Mouse (Mus musculus) CH12F3 (cell line): Measurements from ENCODE around the gene Gemin7.

ENCODE experiments used
- in situ Hi-C: fragments of 300-500 bp; cut with MboI; formaldehyde crosslinking; loops from 2 replicates; pipeline ENCODE4 v1.14.3; 2020; ENCODE audit warnings: low sequenced_read_pairs

The Gemin7 gene

DNA sequence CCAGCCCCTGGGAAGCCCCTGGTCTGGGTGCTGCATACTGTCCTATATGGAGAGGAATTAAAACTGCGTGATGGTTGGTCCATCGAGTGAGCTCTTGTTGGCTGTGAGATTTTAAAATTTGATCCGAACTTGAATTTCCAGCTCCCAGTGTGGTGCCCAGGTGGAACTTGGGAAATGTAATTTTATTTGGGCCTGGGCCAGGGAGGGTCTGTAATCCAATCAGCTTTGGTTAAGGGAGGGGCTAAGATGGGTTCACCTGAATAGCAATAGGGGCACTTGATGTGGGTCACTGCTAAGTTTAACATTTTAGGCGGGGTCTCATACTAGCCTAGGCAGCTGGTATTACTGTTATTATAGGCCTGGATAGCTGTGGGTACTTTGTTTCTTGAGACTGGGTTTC lies 1.0 kb upstream of the Gemin7 start:
- in situ Hi-C loops = no loop called here

DNA sequence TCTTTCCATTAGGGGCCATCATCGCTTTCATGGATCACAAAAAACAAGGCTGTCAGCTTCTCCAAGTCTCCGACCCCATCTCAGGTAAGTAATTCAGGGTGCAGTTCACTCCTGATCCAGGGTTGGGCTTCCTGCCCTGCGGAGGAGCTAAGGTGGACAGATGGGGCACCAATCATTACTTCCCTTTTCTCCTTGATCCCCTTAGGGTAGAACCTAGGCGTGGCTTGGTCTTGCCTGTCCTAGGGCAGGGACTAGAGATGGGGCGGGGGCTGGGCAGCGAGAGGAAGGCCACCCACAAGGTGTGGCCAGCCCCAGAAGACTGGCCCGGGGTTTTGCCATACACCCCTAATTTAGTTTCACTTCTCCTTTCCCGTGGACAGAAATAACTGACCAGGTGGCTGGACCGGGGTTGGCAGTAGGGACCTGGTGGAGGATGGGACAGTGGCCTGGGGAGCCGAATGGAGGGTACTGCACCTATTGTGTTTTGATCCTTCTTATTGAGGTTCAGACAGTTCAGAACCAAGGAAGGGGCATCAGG lies 551 bp upstream of the Gemin7 start:
- in situ Hi-C loops = no loop called here

DNA sequence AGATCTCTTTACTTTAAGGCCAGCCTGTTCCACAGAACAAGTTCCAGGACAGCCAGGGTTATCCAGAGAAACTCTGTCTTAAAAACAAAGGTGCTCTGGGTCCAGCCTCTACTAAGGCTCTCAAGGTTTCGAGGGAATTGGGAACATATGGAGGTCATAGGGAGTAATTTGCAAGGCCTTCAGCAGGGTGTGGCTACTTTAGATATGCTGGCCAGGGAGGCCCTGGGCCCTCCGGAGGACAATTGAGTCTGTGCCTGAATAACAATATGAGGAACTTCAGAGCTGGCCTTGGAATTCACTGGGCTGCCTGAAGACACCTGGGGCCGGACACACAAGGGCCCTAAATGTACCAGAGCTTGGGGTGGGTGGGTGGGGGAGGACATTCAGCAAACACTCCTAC lies 1.8 kb downstream of the Gemin7 start:
- in situ Hi-C loops = no loop called here

DNA sequence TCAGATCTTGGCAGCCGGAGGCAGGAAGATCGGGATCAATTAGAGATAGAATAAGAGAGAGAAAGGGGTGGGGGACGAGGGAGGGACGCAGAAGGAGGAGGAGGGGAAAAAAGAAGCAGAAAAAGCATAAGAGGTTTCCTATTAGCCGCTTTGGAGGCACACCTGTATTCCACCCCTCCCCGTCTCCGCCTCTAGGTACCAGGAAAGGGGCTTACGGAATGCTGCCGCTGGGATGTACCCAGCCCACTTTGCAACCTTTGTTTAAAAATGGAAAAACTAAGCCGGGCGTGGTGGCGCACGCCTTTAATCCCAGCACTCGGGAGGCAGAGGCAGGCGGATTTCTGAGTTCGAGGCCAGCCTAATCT lies 3.6 kb downstream of the Gemin7 start:
- in situ Hi-C loops = no loop called here

DNA sequence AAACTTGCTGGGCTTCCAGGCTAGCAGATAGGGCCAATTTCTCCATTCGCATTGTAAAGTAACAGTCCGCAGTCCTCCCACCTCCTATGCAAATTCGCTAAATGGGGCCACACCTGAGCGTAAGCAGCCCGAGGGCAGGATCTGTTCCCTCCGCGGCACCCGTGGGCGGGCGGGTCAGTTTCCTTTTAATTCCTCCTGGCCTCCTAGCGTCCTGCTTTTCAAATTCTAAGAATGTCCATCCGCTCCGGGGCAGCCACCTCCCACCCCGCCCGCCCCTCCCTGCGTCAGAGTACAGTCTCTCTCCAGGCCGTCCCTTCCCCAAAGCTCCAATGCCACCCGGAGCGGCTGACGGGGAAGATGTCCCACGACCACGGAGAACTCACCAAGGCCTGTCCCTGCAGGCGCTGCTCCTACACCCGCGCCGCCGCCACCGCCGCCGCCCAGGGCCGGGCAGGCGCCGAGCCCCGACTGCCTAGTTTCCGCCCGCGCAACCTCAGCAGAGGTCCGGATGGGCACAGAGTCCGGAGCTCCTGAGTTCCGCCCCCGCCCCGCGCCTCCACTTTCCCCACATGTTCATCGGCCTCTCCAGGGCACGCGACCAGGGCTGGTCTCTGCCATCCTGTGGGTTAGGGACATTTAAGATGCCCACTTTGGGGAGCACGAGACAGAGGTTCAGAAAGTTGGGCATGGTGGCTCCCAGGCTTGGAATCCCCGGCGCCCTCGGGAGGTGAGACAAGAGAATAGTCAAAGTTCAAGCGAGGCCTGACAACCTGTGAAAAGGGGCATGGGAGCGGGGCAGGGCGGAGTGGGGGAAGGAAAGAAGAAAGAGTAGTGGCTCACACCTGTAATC lies 4.2 kb downstream of the Gemin7 start:
- in situ Hi-C loops = no loop called here

DNA sequence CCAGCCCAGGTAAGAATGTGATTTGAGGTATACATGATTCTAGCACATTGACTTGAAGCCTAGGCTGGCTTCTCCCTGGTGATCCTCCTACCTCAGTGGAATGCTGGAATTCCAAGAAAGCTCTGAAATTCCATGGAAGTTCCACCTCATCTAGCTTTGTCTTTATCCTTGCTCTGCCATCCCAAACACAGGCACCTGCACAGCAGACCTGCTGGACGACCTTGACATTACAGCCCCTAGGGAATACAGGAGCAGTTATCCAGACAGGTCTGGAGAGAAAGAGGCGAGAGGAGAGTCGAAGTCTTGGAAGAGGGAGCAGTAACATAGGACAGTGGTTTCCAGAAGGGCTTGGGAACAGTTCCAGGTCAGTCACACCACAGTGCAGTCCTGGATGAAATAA lies 7.7 kb downstream of the Gemin7 start:
- in situ Hi-C loops = no loop called here

DNA sequence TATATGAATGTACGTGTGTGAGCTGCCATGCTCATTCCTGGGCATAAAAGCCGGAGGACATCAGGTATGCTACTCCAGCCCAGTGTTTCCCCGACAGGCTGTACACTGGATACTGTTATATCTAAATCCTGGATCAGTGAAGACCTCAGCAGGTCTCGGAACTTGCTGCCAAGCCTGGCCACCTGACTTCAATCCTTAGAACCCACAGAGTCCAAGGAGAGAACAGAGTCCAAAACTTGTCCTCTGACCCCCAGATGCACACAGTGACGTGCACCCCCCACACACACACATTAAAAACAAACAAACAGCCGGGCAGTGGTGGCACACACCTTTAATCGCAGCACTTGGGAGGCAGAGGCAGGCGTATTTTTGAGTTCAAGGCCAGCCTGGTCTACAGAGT lies 10.0 kb downstream of the Gemin7 start:
- in situ Hi-C loops = no loop called here

DNA sequence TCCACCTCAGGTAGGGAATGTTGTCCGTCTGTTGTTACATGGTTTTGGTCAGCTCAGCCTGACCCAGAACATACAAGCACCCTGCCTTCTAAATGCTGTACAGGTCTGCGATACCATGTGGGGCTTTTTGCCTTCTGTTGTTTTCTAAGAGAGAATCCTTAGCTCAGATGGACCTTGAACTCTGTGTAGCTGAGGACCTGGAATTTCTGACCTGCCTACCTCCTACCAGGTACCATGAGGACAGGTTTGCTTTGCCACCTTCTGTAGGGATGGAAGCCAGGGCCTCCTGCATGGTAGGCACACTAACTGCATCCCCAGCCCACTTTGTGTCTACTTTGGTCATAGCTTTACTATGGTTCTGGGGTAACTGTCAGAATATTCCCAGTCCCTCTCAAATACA lies 11.6 kb downstream of the Gemin7 start:
- in situ Hi-C loops = no loop called here

DNA sequence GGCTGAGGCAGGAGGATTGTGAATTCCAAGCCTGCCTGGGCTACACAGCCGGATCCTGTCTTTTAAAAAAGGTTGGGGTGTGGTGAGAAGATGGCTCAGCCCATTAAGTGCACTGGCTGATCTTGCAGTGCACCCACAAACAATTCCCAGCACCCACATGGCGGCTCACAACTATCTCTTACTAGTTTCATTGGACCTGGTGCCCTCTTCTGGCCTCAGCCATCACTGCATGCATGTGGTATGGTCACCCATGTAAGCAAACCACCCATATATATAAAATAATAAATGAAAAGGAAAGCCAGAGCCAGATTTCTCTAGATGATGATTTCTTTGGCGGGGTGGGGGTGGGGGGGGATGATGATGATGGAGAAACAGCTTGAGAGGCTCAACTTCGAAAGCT lies 12.9 kb downstream of the Gemin7 start:
- in situ Hi-C loops = no loop called here

DNA sequence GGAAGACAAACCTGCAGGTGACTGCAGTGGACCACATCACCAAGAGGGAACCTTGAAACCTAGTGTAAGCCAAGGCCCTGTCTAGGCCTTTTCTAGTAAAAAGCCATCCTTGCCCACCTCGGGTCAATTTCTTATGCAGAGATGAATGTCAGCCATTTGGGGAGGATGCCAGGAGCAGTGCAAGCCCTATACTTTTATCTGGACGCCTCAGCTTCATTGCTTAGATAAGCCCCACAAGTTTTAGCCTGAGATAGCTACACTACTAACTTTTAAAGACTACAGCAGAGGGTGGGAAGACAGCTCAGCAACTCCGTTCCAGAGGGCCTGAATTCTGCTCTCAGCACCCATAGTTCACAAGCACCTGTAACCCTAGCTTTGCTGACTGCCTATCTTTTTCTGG lies 13.5 kb downstream of the Gemin7 start:
- in situ Hi-C loops = no loop called here

DNA sequence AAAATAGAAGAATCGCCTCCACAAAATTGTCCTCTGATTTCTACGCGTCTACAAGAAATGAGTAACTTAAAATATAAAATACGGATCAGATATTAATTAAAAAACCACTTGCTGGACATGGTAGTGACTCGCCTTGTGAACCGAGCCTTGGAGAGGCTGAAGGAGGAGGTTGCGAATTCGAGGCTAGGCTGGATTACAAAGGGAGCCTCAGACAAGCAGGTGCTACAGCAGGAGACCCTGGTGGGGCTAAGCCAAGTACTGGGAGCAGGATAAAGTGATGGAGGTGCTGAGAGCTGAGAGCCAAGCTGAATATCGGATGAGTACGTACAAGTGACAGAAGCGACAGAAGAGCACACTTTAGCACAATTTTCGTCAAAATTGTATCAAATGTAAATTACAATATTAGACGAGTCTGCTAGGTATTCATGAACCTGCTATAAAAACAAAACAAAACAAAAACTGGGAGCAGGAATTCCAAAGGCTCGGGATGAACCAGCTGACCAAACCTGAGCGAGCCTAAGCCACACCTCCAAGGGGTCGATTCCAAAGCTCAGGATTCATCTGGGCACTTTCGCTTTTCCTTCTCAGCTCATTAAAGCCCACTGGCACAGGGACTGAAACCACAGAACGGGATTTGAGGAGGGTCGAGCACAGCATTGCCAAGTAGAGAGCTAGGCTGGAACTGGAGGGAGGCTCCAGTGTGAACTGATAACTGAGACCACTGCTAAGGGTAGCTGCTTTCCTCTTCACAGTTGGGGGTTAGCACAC lies 14.6 kb downstream of the Gemin7 start, which contains the start of gene Ppp1r37:
TSS of gene Ppp1r37 (minus strand) at position 434 of the 768 bp plus-strand sequence.
- in situ Hi-C loops = no loop called here

DNA sequence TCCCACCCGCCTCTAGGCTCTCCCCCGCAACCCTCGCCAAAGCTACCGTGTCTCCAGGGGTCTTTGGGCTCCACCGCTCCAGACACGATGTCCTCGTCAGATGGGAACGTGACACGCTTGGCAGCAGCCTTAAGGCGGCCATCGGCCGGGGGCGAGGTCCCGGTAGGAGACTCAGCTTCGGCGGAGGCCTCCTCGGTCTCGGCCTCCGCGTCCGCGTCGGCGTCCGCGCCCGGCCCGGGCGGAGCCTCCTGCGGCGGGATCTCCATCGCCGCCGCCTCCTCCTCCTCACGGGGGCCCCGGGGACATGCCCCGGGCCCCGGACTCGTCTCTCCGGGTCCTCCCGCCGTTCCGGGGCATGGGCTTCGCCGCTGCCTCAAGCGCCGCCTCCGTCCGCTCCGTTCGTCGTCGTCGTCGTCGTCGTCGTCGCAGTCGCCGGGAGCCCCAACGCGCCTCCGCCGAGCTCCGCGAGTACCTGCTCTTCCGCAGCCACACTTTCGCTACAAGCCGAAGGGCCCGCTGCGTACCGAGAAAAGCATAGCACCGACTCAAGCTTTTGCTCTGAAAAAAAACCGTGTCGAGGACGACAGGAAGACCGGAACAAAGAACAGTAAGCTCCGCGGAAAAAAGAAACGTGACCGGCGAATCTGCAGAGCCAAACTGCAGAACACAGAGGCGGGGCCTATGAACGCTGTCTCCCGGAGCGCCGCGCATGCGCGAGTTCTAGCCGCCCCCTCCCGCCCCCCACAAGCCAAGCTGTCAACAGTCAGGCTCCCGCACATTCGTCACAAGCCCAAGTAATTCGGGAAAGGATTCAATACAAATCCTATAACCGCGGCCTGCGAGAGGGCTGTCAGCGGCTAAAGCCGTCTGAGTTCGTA lies 15.4 kb downstream of the Gemin7 start:
- in situ Hi-C loops = no loop called here

DNA sequence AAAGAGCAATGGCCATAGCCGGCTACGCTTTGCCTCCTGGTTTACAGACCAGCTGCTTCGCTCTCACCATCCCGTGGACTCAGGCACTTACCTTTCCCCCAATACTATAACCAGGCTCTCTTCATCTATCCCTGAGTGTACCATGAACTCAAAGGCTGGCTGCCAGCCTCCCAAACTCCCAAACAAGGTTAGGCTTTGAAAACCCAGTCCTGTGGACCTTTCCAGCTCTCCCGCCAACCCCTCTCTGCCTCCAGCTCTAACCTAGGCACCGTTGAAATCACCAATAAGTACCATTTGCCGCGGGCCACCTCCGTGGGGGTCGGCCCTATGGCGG lies 16.0 kb downstream of the Gemin7 start:
- in situ Hi-C loops = no loop called here

DNA sequence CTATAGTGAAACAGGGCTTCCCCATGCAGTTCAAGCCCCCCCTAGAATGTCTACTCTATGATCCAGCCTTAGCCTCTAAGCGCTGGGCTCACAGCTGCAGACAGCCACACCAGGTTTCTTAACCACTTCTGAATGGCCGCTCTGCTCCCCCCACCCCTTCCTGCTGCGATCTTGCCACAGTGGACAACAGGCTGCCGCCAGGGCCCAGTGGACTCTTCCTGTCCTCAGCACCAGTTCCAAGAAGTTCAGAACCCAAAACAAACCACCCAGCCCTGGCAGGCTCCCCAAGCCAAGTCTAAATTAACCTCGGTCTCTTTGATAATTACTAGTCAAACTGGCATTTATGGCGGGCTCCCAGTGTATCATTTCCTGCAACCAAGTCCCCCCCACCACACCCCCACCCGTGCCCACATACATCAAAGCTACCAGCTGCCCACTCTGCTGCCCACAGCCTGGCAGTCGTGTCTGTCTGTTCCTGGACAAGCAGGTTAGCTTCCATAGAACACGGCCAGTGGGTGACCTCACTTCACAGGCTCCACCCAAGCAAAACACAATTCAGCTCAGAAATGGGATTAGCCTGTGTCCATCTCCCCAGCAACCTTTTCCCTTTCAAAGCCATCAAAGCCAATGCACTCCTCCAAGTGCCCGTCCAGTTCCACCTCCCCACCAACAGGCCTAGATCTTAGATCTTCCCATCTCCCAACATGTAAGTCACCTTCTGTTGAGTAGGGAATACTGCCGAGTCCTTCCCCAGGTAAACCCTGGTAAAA lies 16.7 kb downstream of the Gemin7 start:
- in situ Hi-C loops = no loop called here

DNA sequence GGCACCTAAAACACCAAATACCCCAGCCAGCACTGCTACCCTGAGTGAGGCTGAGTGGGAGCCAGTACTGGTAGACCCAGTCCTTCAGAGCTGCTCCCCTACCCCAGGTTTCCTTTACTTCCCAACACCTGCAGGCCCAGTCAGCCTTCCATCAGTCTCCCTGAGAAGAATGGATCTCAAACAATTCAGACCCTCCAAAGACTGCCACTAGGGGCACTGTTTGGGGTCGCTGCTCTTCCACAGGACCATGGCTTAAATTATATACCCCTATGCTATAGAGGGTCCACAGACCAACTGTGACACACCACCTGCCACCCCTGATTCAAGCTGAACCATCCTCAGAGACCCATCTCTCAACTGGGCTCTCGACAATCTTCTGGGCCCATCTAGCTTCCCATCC lies 18.4 kb downstream of the Gemin7 start:
- in situ Hi-C loops = no loop called here

DNA sequence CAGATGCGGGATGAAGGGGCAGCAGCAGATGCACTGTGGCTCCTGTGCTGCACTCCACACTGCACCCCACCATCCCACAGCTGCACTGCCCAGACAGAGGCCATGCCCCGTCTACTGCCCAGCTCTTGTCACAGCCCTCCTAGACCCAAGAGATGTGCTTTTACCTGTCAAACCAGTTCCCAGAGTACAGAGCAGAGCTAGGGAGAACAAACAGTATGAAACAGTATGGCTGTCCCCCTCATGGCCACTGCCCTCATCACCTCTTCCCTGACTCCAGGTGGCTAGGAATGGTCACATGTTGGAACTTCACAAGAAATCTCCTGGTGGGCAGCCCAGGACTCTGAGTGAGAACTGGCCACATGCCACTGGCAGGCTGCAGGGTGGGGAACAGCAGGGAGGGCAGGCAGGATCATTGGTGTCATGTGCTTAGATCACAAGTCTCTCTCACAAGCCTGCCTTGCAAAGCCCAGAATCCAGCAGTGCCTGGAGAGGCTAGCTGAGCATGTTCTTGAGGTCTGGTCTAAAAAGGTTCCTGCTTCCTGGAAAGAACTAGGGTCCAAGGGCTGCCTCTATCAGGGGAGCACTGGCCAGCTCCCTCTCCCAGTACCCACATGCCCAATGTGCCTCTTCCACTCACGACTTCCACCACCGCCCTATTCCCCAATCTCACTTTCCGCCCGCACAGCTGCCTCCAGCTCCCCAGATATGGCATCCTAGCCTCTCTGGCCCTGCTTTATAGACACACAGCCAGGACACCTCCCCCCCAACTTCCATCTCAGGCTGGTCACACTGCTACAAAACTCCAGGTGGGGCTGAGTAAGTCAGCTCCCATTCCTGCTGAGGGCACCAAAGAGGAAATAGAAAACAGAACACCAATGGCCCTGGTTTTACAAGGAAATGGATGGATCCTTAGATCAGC lies 19.2 kb downstream of the Gemin7 start:
- in situ Hi-C loops = no loop called here

DNA sequence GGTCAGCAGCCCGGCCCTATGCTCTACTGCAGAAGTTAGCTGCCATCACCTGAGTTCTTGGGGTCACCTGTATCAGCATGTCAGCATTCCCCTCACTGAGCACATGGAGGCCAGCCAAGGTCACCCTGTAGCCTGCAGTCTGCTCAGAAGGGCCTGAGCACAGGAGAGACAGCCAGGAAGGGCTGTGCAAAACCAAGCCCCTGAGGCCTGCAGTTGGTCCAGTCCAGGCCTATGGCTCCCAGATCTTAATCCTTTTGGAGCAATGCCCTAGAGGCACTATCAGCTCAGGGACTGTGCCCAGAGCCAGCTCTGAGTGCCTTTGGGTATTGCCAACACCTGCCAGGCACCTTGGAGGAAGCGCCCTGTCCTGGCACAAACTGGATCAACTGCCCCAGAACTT lies 20.3 kb downstream of the Gemin7 start:
- in situ Hi-C loops = no loop called here

DNA sequence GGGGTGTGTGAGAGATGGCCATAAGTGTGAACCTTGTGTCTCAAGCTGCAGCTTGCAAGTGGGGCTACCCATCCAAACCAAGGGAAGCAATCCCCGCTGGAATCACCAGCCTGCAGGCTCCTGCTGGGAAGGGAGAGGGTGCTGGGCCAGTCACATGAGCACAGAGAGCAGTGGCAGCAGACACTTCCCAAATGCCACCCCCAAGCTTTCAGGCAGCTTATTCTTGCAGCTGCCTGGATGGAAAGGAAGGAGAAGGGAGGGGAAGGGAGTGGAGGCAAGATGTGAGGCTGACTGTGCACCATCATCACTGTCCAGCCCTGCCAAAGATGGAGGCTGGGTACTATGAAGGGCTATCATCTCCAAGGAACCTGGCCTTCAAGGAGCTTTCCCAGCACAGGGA lies 23.2 kb downstream of the Gemin7 start:
- in situ Hi-C loops = no loop called here

DNA sequence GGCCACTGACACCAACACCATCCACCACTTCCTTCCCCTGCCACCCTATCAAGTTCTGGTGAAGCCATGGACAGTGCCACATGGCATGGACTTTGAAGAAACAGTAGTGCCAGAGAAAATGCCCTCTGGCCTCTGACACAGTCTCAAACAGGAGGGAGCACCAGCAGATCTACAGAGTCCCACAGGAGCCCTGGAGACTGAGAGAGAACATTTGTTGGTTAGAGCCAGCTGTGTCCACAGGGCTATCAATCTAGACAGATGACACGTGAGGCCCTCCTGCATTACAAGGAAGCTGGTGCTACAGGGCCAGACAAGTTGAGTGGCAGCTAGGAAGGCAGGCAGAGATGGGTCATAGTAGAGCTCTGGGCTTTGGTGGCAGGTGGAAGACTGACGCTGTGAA lies 25.0 kb downstream of the Gemin7 start:
- in situ Hi-C loops = no loop called here
